Mouse (Mus musculus) left cerebral cortex, adult 11 months (tissue): ENCODE measurements around the gene Klrb1.
"Not testable (repeated sequence)": the region's sequence is repeated elsewhere in the genome, so short reads cannot be mapped to it uniquely, and the experiment has no call there.

Source experiments
- DNase-seq: peaks from one replicate; pipeline ENCODE4 v3.0.0; 2022; ENCODE audit warnings: low spot score

Gene Klrb1

DNA sequence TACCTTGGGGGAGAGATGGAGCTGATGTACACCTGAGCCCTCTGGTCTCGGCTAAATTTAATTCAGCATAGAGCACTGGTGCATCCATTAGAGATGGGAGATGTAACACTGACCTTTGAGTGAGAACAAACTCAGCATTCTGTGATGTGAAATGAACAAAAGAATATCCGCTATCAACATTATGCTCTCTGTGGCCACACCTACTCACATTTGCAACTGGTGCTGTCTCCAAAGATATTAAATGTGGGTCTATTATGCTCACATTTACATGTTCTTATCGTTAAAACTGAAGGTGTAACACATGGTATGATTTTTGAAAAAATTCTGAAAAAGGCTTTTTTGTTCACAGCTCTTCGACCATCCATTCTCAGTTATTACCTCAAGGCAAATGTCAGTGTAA is at the start of gene Klrb1:
Klrb1 (minus strand) TSS at position 101 of the 400 bp plus-strand sequence.
- DNase-seq = no peak

DNA sequence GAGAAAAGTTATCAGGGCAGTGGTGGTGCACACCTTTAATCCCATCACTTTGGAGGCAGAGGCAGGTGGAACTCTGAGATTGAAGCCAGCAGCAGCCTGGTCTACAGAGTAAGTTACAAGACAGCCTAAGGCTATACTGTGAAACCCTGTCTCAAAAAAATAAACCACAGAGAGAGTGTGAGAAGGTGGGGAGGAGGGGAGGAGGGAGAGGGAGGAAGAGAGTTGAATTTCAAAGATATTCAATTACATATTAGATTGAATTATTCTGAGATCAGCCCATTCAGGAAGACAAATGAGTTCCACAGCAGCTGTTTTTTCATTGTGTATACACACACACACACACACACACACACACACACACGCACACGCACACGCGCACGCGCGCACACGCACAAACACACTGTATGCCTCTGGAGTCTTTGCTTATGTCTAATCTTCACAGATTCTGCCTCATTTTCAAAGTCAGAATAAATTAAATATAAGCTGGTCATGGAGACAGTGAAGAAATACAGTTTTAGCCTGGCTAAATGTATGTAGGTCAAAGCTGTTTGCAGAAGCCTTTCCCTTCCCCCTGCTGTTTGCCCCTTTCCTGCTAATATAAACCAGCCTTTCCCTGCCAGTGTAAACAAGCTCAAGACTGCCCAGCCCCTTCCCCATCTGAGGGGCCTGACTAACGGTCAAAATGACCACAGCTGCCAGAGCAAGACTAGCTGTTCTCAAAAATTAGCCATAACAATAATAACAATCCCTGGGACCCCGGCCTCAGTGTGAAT is 46.8 kb upstream of the Klrb1 start:
- DNase-seq = no peak

DNA sequence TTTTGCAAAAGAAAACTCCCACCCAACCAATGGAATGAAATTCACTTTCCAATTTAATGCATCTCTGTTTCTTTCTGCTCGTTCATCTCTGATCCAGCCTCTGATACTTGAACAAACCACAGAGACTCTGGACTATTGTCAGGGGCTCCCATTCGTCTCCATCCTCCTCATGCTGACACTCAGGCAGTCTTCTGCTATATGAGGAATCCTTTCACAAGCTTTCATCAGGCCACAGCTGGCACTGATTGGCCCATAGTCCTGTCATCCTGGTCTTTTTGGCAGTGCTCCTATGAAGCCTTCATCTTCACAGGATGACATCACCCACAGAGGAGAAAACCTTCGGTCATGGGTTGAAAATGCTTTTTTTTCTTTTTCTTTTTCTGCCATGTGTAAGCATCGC is 45.2 kb upstream of the Klrb1 start:
- no peak for DNase-seq

DNA sequence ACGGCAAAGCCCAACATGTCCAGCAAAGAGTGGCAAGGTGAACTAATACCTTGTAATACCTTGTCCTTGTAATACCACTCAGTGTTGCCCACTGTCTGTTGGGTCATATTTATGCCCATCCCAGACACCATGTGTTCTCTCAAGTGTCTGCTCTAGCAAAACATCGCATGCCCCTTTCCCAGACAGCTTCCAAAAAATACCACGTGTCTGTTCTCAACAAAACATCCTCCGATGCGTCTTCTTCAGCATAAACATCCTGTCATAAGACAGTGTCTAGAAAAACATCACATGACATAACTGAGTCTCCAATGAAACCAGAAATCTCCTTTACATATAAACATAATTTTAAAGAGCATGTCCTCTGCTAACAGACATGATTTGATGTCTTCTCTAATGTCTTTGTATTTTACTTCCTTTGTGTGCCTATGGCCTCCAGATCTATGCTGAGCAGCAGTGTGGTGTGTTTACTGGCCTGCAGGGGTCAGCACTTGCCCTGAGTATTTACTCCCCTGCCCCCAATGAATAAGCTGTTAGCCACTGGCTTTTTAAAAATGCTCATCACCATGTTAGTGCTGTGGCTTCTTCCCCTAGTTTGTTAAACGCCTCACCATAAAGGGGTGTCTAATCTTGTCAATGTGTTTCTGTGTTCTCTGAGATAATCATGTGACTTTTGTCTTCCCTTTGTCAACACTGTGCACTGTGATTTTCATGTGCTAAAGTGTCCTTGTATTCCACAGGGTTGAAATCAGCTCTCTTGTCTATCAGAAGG is 43.8 kb upstream of the Klrb1 start:
- DNase-seq = not testable (repeated sequence)

DNA sequence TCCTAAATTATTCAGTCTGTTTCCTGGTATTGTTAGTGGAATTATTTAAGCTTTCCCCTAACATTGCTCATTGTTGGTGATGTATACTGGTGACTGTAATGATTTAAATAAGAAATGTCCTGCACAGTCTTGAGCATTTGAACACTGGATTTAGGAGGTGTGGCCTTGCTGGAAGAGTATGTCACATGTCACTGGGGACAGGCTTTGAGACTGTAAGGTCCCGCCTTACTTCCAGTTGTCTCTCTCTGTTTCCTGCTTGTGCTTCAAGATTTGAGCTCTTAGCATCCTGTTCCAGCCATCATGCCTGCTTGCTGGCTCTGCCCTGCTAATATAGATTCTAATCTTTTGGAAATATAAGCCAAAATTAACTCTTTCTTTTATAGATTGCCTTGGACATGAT is 42.4 kb upstream of the Klrb1 start:
- no peak for DNase-seq

DNA sequence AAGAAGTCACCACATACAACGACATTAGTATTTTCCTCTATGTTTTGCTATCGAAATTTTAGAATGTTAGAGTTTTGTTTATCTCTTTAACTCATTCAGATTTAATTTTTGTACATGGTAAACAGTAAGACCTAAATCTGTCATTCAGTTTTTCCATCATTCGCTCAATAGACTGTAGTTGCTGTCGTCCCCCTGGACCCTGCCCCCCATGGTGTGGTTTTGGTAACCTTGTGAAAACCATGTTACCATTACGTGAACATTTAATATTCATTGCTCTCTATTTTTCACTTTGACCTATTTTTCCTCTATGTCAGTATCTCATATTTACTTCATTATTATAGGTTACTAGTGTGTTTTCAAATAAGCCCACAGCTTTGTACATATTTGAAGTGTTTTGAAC is 41.7 kb upstream of the Klrb1 start:
- DNase-seq = no peak

DNA sequence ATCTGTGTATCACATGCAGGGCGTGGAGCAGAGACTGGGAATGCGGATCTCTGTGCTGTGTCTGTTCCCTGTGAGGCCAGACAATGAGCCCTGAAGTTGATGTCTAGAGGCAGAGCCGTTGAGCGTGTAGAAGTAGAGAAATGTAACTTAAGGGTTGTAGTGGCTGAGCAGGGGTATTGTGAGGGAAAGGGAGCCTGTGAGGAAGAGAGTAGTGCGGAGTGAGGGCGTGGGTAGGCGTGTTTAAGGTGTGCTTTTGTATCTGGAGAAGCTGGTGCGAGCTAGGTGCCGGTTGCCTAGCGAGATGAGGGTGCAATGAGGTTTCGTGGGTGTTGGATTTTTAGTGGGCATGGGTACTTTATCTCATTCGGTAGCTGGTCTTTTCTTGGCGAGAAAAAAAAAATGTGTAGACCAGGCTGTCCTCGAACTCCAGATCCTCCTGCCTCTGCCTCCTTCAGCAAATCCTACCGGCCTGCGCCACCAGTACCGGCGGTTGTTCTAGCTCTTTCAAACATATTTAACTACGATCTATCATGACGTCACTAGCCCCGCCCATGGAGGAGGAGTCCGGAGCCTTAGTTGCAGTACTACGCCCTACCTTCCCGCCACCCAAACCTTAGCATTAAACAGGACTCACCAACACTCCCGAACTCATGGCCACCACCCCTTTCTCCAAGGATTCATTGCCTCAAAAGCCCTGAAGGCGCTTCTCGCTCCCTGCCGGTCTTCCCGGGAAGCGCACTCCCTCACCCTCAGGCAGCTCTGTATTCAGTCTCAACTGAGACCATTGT is 41.1 kb upstream of the Klrb1 start:
- peak; percentile 99 for DNase-seq

DNA sequence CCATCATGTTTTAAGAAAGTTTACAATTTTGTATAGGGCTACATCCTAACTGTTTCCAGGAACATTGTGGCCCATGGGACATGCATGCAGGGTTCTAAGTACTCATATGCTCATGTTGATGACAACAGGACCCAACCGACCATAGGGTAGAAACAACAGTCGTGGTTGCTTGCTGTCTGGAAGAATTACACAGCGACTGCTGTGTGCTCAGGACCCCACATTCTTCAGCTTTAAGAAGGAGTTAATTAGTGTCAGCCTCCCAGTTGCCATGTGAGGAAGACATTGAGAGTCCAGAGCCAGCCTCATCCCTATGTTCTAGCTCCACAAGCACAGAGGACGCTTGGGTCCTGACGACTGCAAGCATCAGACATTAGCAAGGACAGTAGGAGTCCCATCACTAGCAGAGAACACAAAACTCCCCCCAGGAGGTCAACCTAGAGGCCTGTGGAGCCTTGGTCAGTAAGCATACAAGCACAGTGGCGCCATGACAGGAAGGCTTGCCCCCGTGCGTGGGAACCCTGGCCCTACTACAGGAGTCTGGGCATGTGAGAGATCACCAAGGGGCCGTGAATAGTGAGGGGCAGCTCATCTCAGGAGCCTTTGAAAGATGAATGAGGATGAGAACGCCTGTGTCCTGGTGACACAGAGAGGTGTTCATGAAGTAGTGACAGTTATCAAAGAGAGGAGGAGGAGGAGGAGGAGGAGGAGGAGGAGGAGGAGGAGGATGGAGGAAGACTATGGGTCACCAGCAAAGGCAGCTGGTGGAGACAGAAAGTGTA is 40.2 kb upstream of the Klrb1 start:
- DNase-seq = not testable (repeated sequence)

DNA sequence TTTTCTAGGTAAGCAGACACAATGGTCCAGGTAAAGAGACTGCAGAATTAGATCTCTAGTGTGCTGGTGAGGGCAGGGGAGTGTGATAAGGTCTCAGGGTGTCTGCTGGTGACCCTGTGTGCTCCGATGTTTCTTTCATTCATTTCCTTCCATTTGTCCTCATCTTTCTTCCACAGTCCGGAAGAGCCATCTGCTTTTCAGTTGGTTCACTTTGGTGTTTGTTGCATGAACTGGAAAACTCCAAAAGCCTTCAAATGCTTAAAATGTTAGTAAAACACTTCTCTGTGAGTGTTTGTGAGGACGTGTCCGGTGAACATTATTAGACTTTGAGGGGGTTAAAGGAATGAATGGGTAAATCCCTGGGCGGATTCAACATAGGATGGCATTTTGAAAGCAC is 38.3 kb upstream of the Klrb1 start:
- DNase-seq = no peak

DNA sequence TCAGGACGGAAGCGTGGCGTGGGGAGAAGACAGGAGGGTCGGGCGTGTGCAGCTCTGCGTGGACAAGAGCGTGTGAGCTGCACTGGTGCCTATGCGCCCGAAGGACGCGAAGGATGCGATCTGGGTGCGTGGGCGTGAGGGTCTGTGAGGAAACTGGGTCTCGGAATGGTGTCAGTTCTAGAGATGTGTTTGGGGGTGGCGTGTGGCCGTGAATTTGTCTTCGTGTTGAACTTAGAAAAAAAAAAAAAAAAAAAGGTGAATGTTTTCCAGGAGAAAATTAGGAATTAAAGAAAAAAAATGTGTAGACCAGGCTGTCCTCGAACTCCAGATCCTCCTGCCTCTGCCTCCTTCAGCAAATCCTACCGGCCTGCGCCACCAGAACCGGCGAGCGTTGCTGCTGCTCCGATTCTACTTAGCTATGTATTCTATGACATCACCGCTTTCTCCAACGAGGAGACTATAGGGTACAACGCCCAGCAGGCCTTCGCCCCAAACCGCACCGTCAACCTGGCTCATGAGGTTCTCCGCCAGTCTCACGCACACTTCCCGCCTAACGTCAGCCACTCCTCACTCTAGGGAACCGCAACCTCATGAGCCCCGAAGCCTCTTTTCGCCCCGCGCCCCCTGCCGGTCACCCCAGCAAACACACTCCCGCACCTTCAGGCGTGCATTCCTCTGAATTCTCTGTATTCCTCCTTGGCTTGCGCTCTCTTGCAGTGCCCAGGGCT is 37.7 kb upstream of the Klrb1 start:
- peak; percentile 87 for DNase-seq

DNA sequence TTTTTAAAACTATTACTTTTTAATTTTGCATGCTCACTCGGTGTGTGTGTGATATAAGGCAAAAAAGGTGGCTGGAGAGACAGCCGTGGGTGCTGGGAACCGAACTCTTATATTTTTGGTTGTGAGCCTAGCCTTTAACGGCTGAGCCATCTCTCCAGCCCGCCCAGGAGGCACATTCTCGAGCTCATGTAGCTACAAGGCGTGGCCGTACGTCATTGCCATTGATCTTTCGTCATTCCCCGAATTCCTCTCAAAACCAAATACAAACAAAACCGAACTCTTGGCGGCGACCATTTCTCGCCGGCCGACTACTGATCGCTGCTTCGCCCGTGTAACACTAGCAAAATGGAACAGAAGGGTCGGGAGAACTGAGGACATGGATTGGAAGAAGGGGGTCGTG is 37.2 kb upstream of the Klrb1 start:
- DNase-seq = peak; percentile 84

DNA sequence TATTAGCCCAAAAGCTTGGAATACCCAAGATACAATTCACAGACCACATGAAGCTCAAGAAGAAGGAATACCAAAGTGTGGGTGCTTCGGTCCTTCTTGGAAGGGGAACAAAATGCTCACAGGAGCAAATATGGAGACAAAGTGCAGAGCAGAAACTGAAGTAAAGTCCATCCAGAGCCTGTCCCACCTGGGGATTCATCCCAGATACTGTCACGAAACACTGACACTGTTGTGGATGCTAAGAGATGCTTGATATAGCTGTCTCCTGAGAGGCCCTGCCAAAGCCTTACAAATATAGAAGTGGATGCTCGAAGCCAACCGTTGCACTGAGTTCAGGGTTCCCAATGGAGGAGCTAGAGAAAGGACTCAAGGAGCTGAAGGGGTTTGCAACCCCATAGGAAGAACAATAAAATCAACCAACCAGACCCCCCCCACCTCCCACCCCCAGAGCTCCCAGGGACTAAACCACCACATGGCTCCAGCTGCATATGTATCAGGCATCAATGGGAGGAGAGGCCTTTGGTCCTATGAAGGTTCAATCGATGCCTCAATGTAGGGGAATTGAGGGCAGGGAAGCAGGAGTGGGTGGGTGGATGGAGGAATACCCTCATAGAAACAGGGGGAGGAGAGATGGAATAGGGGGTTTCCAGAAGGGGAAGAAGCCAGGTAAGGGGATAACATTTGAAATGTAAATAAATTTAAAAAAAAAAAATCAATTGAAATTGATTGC is 36.5 kb upstream of the Klrb1 start:
- no peak for DNase-seq

DNA sequence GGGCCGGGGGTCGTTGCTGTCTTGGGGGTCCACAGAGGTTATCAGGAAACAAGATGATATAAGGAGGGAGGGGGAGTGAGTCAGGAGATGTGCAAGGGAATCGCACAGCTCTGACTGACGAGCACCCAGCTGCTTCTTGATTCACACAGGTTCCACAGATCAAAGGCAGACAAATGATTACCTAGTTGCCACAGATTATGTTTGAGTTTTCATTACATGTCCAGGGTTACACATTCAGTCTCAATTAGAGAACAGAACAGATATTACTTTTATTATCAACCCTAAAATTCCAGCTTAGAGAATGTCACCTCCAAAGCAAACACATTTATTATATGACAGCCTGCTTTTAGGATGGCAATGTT is 32.5 kb upstream of the Klrb1 start:
- not testable (repeated sequence) for DNase-seq

DNA sequence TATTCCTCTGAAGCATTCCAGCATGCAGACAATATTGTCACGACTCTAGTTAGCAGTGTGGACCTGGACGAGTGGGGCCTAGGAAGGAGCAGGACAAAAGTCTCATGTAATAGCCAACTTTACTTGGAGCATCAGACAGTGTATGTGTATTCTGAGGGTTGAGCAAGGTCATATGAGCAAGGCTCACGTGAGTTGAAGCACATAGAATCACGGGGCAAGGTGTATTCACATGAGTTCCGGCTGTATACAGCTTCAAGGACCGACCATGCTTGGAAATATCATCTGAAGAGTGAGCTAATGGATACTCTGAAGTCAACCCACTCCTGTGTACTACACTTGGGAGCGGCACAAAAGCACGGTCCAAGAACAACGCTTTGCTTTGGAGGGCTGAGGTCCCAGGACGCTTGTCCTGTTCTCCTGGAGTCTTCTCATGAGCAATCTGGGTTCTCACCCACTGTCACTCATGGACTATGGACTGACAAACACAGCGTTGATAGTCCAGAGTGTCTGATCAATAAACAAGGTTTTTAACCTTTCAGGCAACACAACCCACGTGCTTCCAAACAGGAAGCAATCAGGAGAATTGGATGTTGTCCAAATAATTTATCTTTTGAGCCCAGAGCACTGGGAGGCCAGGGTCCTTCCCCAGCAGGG is 32.0 kb upstream of the Klrb1 start:
- DNase-seq = not testable (repeated sequence)

DNA sequence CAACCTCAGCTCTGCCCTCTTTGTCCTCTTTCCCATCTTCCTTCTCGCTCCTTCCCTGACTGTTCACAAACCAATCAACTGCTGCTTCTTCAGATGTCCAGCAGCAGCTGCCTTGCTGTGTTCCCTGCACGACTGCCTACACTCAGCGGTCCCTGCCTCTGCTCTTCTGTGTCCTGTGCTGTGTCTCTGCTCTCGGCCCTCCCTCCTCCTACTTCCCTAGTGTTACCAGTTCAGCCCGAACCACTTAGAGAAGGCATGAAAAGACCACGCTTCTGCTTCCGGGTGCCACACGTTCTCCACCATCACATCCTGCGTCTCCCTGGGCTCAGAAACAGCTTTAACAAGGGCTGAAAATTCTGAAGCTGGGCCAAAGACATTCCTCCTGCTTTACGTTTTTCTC is 31.4 kb upstream of the Klrb1 start:
- not testable (repeated sequence) for DNase-seq

DNA sequence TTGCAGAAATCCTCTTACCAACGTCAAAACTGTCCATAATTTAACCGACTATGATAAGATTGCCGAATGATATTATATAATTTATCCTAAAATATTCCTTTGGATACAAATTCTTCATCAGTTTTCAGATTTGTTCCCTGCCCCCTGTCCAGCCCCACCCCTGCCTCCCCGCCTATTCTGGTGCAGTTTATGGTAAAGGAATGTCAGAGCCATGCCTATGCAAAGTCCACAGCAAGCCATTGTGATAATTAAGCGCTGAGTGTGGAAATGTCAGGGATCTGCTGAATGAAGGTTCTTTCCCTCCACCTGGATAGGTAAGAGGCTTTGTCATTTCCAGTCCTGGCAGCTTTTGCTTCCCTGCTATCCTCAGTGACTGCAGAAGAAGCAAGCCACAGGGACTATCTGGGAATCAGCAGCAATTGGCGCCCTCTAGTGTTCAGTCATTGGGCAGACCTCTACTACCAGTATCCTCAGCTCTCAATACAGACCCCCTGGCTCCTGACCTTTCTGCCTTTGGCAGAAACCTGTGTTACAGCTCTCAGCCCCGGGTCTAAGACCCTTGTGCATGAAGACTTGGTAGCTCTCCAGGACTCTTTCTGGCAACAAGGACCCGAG is 30.9 kb upstream of the Klrb1 start:
- peak; percentile 85 for DNase-seq

DNA sequence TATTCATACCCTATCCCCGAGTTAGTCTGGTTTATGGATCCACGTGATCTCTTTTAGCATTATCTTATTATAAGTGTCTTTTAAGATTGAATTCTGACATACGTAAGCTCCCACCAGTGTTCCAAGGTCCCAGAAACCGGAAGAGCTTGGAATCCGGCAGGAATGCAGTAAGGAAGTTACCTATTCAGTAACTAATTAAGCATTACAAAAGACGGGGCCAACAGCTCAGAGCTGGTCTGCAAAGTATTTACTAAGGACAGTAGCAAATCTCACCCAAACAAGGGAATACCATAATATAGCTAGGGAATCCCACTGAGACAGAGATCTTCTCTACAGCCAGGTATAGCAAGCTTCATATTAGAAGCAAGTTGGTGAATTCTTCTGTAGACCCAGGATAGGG is 24.1 kb upstream of the Klrb1 start:
- not testable (repeated sequence) for DNase-seq

DNA sequence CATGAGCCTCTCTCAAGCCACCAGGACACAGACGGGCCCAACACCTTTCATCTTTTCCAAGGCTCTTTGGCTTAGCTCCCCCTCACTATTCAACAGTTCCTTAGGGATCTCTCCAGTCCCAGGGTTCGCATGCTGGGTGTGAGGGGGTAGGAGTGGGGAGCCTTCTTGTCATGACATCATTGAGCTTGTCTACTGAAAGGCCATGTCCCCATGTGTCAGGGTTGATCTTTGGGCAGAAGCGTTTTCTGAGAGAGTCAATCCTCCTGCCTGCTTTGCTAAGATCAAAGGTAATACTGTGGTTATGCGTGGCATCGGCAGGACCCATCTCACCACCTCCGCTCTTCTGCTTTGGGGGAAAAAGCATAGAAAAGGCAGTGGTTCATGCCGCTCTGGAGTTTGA is 14.6 kb upstream of the Klrb1 start:
- no peak for DNase-seq

DNA sequence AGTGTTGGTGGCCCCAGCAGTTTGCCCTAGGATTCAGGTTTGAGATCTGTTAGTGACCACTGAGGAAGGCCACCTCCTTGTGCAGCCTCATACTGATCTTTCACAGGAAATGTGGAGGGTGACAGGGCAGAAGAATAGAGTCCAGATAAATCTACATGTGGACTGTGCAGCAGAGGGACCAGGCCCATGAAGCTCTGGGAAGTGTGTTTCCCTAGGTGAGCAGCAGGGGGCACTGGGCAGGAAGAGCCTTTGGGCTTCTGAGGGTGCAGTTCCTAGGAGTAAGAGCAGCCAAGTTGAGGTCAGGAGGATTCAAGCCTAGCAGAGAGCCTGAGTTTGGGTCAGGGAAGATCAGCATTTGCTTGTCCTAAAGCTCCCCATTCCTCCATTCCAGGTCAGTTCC is 13.2 kb upstream of the Klrb1 start:
- no peak for DNase-seq

DNA sequence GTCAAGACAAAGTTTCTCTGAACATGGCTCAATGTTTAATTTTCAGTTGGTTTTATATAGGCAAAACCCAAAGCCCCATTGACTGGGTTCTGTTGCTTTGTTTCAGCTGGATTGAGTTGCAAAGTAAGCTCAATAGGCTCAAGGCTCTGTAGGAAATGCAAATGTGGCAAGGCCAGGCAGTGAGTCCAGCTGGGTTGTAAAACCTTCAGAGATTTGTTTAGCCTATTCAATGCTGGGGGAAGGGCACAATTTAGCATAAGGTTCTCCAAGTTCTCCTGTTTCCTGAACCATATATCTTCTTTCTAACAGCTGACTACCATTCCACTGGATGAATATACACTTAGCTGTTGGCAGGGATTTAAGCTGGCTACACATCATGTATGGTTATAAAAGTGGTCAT is 12.0 kb upstream of the Klrb1 start:
- DNase-seq = no peak
